Mouse (Mus musculus) E14TG2a.4 (cell line): ENCODE measurements around the gene Clrn3.
"Not testable (repeated sequence)": the region's sequence is repeated elsewhere in the genome, so short reads cannot be mapped to it uniquely, and the experiment has no call there.

Source experiments
- H3K27me3 ChIP-seq: 2 replicates; pipeline ENCODE4 v1.6.1; 2014; ENCODE audit warnings: low read length, control low read depth; ENCODE audit not compliant: insufficient read depth
- H3K36me3 ChIP-seq: 2 replicates; pipeline ENCODE4 v1.6.1; 2014; ENCODE audit warnings: low read length, control low read depth; ENCODE audit not compliant: insufficient read depth
- H3K4me1 ChIP-seq: replicated peaks from 2 replicates; pipeline ENCODE4 v1.6.1; 2014; ENCODE audit warnings: low read depth, low read length, control low read depth
- H3K4me3 ChIP-seq: replicated peaks from 2 replicates; pipeline ENCODE4 v1.5.1; 2014; ENCODE audit warnings: mild to moderate bottlenecking, low read length
- H3K9me3 ChIP-seq: 2 replicates; pipeline ENCODE4 v1.6.1; 2014; ENCODE audit warnings: low read length, control low read depth
- CTCF ChIP-seq: conservative IDR thresholded peaks from 2 replicates; pipeline ENCODE4 v1.5.1; 2014; ENCODE audit warnings: low read length
- NANOG ChIP-seq: IDR thresholded peaks from 2 replicates; pipeline ENCODE4 v1.6.1; 2014; ENCODE audit warnings: borderline replicate concordance, low read length, mixed read lengths
- POU5F1 ChIP-seq: IDR thresholded peaks from 2 replicates; pipeline ENCODE4 v1.6.1; 2014; ENCODE audit warnings: low read length, borderline replicate concordance

Gene Clrn3

DNA sequence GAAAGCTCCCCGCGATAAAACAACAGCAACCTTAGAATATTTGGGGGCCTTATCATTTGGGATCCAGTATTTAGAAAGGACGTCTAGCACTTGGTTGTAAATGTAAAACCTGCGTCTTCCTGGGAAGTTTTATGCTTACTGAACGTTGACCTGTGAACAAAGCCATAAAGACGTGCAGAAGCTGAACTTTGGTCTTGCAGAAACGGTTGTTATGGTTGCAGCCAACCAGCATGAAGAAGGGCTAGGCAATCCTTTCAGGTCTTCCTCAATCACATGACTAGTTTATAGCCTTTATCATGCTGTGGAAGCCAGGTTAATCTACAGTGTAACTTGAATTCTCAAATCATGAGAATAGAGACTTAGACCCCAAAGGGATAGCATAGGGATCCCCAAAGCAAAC lies at the start of gene Clrn3:
TSS of gene Clrn3 (minus strand) at position 140 of the 400 bp plus-strand sequence.
- Histone ChIP-seq H3K27me3 (no peaks in the 10 kb centered on the region), H3K36me3 (no peaks in the 10 kb centered on the region), H3K9me3 (no peaks in the 10 kb centered on the region), H3K4me1 (no peaks in the 10 kb centered on the region), H3K4me3 (no peak within 1 kb of the TSS)
- TF ChIP-seq POU5F1 (no peak), NANOG (no peak), CTCF (no peak)

DNA sequence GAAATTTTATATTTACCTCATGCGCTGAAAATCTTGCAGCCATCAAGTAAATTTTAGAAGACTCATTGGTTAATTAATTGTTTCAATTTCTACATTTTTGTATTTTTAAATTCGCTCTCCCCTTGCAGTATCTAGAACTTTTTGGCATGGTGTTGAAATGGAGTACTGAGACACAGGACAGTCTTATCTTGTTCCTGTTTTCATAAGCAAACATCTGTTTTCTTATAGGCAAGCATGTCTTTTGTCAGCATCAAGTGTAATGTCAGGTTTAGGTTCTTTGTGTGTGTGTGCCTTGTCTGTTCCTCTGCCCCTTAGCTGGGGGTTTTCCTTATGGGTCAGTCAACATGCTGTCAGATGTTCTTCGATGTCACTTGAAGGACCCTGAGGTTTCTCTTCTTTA lies 47.9 kb upstream of the Clrn3 start:
- Histone ChIP-seq H3K9me3 (no peaks in the 10 kb centered on the region), H3K36me3 (no peaks in the 10 kb centered on the region), H3K4me1 (no peaks in the 10 kb centered on the region), H3K27me3 (0 out of 2 replicates have a peak, but pooled peaks cover 7% of the 10 kb centered on the region), H3K4me3 (no peak overlapping the region)
- TF ChIP-seq NANOG, result no peak
- TF ChIP-seq CTCF, result no peak
- no peak for TF ChIP-seq POU5F1

DNA sequence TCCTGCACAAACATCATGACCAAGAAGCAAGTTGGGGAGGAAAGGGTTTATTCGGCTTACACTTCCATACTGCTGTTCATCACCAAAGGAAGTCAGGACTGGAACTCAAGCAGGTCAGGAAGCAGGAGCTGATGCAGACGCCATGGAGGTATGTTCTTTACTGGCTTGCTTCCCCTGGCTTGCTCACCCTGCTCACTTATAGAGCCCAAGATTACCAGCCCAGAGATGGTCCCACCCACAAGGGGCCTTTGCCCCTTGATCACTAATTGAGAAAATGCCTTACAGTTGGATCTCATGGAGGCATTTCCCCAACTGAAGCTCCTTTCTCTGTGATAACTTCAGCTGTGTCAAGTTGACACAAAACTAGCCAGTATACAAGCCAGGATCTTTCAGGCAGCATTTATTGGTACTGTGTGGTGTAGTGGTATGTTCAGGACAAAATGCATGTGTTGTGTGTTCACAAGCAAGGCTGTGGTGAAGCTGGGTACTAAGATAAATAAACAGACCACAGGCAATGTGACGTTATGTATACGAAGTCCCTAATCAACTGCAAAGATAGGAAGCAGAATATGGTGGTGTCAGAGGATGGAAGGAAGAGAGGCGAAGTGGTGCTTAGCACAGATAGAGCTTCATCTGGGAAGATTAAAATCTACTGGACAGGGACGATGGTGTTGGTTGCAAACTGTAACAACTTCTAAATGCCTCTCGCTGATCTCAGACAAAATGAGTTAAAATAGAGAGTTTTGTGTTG lies 47.0 kb upstream of the Clrn3 start:
- H3K4me3 ChIP-seq, H3K27me3 ChIP-seq, H3K9me3 ChIP-seq, H3K36me3 ChIP-seq, H3K4me1 ChIP-seq: not testable (repeated sequence)

DNA sequence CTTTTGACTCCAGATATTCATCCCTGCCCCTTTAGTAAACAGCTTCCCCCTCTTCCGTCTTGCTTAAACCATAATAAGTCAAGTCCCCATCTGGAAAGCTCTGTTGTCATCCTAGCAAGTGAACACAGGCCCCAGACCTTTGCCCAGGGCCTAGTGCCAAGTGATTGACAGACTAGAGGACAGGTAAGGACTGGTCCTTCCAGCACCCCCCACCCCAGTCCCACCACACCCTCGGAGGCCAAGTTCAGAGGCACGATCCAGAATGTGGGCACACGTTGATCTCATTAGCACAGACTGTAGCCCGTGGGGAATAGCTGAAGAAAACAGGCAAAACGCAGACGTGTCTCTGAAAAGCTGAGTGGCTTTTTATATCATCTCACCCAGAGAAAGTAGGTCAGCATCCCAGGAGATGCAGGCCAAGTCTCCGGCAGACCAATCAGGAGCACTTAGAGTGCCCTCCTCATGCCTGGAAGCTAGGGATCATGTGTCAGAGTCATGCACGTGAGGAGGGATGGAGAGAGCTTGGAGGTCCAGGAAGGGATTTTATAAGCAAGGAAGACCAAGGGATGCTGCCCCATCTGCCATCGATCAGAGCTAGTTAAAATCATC lies 43.6 kb upstream of the Clrn3 start:
- Histone ChIP-seq H3K36me3 (no peaks in the 10 kb centered on the region), H3K27me3 (no peaks in the 10 kb centered on the region), H3K4me1 (no peaks in the 10 kb centered on the region), H3K9me3 (0 out of 2 replicates have a peak, but pooled peaks cover 4% of the 10 kb centered on the region), H3K4me3 (no peak overlapping the region)
- TF ChIP-seq CTCF, result no peak
- TF ChIP-seq NANOG, result no peak
- TF ChIP-seq POU5F1, result no peak

DNA sequence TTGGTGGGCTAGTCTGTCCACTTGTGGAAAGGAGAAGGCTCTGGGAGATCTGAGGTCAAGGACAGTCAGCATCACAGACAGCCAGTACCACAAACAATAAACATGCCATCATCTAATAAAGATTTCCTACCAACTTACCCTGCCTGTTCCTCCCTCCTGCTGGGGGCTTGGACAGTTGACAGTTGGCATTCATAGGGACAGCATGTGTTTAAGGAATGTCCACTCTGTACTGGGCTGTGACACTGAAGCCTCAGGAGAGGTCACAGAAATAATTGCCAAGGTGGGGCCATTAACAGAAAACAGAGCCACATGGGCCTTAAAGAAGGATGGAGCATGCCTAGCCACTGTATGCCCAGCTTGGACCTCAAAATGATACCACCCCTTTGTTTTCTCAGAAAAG lies 42.9 kb upstream of the Clrn3 start:
- no peak for TF ChIP-seq NANOG
- no peak for TF ChIP-seq POU5F1
- no peak for TF ChIP-seq CTCF
- no peaks in the 10 kb centered on the region for H3K4me1 ChIP-seq
- H3K27me3 ChIP-seq, result no peaks in the 10 kb centered on the region
- H3K36me3 ChIP-seq, result no peaks in the 10 kb centered on the region
- H3K4me3 ChIP-seq, result no peak overlapping the region
- 0 out of 2 replicates have a peak, but pooled peaks cover 4% of the 10 kb centered on the region for H3K9me3 ChIP-seq

DNA sequence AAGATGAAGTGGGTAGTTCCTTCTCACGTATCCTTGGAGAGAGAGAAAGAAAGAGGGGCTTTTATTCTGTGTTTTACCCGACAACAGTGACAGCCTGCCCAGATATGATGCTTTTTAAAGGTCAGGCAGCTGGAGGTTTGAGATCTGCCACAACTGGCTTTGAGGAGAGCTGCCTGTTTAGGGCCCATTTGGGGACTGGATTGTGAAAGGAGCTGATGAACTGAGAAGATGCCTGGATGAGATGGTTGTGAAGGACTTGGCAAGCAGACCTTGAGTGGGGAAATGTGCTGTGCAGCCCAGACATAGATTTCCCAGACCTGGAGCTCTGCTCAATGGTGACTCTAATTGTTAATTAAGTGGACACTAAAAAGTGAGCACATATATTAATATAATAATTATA lies 40.1 kb upstream of the Clrn3 start:
- Histone ChIP-seq H3K27me3 (no peaks in the 10 kb centered on the region), H3K4me1 (no peaks in the 10 kb centered on the region), H3K9me3 (0 out of 2 replicates have a peak, but pooled peaks cover 4% of the 10 kb centered on the region), H3K4me3 (no peak overlapping the region), H3K36me3 (no peaks in the 10 kb centered on the region)
- TF ChIP-seq CTCF (no peak), POU5F1 (no peak), NANOG (no peak)

DNA sequence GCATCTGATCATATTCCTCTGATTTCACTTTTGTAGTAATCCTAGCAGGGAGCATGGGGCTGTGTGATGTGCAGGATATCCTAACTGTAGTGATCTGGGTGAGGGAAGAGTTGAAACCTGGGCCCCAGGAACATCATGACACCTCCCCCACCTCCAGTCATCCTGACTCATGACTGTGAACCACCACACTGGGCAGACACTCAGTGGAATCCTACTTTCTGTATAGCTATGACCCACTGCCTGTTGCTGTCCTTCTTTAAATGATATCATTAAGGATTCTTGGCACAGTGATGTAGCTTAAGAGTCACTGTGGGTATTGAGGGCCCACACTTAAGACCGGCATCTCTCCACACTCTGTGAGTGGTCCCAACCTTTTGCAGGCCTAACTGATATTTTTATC lies 39.1 kb upstream of the Clrn3 start:
- Histone ChIP-seq H3K9me3 (0 out of 2 replicates have a peak, but pooled peaks cover 4% of the 10 kb centered on the region), H3K36me3 (no peaks in the 10 kb centered on the region), H3K27me3 (no peaks in the 10 kb centered on the region), H3K4me3 (no peak overlapping the region), H3K4me1 (no peaks in the 10 kb centered on the region)
- TF ChIP-seq CTCF (no peak), NANOG (no peak), POU5F1 (no peak)

DNA sequence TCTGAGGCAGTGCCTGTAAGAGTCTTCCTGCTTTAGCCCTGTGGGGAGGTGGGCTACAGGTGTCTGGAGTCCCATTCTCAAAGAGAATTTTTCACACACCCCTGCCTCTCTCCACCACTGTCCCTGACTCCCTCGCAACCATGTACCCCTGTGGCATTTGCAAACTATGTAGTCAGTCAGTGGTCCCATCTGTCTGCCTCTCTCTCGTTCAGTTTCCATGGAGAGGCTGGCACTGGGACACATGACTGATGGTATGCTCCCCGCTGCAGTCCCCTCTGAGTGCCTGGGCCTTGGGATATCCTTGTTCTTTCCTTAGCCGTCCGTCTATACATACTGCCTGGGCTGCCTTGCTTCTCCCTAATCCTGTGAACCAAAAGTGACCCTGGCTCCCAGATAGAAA lies 37.6 kb upstream of the Clrn3 start:
- Histone ChIP-seq H3K4me3 (no peak overlapping the region), H3K4me1 (no peaks in the 10 kb centered on the region), H3K27me3 (no peaks in the 10 kb centered on the region), H3K36me3 (no peaks in the 10 kb centered on the region), H3K9me3 (0 out of 2 replicates have a peak, but pooled peaks cover 4% of the 10 kb centered on the region)
- TF ChIP-seq NANOG, result no peak
- no peak for TF ChIP-seq POU5F1
- TF ChIP-seq CTCF, result no peak

DNA sequence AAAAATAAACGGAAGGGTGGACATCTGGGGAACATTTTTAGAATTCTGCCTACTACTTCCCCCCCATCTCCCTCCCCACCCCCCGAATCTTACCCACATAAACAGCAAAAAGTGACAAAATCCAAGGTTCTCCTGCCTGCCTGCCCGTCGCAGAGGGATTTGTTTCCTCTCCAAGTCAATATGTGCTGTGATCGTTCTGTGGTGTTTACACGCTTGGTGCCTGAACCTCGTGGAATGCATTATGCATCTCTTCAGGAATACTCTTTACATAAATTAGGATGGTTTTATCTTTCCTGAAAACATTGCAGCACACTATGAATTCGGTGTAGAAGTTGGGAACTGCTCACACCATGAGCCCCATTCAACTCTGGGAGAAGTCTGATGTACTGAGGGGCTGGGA lies 35.6 kb upstream of the Clrn3 start:
- H3K4me1 ChIP-seq, result no peaks in the 10 kb centered on the region
- H3K9me3 ChIP-seq, result no peaks in the 10 kb centered on the region
- no peak overlapping the region for H3K4me3 ChIP-seq
- no peak for TF ChIP-seq NANOG
- H3K27me3 ChIP-seq, result no peaks in the 10 kb centered on the region
- H3K36me3 ChIP-seq, result no peaks in the 10 kb centered on the region
